Mouse (Mus musculus) lung, adult 2 months (tissue): ENCODE measurements at regions not wholly inside any gene's neighbourhood (a gene's known extent, or its start where the extent isn't known, plus 50 kb on each side); places are given as distances from the start of the nearest gene placed in this dataset.

Experiments
- CTCF ChIP-seq: fragments of 200-500 bp; IDR thresholded peaks from 2 replicates; pipeline ENCODE4 v1.5.1; 2011; ENCODE audit warnings: mild to moderate bottlenecking, low read length, control low read depth; ENCODE audit not compliant: insufficient read depth
- POLR2A ChIP-seq: fragments of 200-500 bp; IDR thresholded peaks from 2 replicates; pipeline ENCODE4 v1.6.1; 2011; ENCODE audit warnings: low read depth, mild to moderate bottlenecking, control low read depth, low read length, borderline replicate concordance; ENCODE audit errors: extremely low read depth

- TF ChIP-seq CTCF (no peak), POLR2A (no peak)
Measured at GRCm38 (mm10) chr12:11518379-11518778, 62.5 kb downstream of the Rad51ap2 start.
